Mouse (Mus musculus): ENCODE measurements around the gene Dpysl4.

- TF ChIP-seq CTCF (conservative IDR thresholded peaks at IDR 0.05; ENCODE audit: low read length): no peak
- no peak for TF ChIP-seq POU5F1 (IDR thresholded peaks at IDR 0.05; ENCODE audit: borderline replicate concordance, low read length)
- no peak for TF ChIP-seq NANOG (IDR thresholded peaks at IDR 0.05; ENCODE audit: borderline replicate concordance, low read length)
These were observed 5.9 kb downstream of the Dpysl4 start for GRCm38 (mm10) chr7:139091681-139092080.

Data from E14TG2a.4 (cell line).